Mouse (Mus musculus) bone marrow macrophage, adult 2 months (primary cell): Measurements from ENCODE around the gene Itga1.

ENCODE experiments used
- CTCF ChIP-seq: IDR thresholded peaks from 2 replicates; pipeline ENCODE4 v1.5.1; 2012; ENCODE audit warnings: low read depth, mild to moderate bottlenecking, low read length, moderate library complexity
- POLR2A ChIP-seq: IDR thresholded peaks from 2 replicates; pipeline ENCODE4 v1.6.1; 2012; ENCODE audit warnings: mild to moderate bottlenecking, low read depth, low read length, borderline replicate concordance

DNA sequence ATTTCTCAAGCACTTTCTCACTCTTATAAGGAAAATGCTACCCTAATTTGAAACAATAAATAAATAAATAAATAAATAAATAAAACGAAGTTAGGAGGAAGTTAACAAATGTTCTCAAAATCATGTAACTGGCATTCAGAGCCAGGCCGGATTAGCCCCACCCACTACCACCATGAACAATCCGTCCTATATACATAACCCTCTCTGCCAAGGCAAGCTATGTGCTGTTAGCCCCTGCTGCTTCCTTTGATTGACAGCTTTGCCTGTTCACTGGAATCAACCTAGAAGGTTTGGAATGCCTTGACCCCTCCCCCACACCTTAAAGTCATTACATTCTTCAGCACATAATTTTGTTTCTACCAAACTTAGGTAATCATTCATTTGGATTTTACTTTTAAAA lies 10.3 kb downstream of the Itga1 start:
- TF ChIP-seq CTCF (no peak), POLR2A (no peak)
